In the genomic region with DNA sequence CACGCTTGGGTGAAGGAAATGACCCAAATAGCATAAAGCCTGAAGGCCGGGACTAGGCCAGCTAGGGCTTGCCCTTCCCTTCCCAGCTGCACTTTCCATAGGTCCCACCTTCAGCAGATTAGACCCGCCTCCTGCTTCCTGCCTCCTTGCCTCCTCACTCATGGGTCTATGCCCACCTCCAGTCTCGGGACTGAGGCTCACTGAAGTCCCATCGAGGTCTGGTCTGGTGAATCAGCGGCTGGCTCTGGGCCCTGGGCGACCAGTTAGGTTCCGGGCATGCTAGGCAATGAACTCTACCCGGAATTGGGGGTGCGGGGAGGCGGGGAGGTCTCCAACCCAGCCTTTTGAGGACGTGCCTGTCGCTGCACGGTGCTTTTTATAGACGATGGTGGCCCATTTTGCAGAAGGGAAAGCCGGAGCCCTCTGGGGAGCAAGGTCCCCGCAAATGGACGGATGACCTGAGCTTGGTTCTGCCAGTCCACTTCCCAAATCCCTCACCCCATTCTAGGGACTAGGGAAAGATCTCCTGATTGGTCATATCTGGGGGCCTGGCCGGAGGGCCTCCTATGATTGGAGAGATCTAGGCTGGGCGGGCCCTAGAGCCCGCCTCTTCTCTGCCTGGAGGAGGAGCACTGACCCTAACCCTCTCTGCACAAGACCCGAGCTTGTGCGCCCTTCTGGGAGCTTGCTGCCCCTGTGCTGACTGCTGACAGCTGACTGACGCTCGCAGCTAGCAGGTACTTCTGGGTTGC, we compare ENCODE assay signal across 8 mouse cellular contexts. TPM values are rescaled to one million over a fixed set of nuclear protein-coding genes. Genes with fewer than 3 reads are reported as not detected.
DNase-seq lines count a peak whose midpoint lies in the region; ATAC-seq and TF ChIP-seq lines count a peak whose summit lies in the region.

No protein-coding gene starts in this region.

- H3K27me3 ChIP-seq in forebrain, postnatal 0 days (ENCODE audit: insufficient read depth, low read length) = no peaks in the 10 kb centered on the region
- no peaks in the 10 kb centered on the region for H3K27me3 ChIP-seq in liver, embryonic 11.5 days (replicated peaks; ENCODE audit: control insufficient read depth, insufficient read depth, low read length)
- H3K27me3 ChIP-seq in midbrain, embryonic 16.5 days (ENCODE audit: control insufficient read depth, insufficient read depth, low read depth, low read length) = no peaks in the 10 kb centered on the region

- H3K4me1 ChIP-seq in bone marrow macrophage, adult 2 months (ENCODE audit: control insufficient read depth, insufficient read depth, low read length) = no peaks in the 10 kb centered on the region; the same call in none of the 2 replicates
- no peaks in the 10 kb centered on the region for H3K4me1 ChIP-seq in forebrain, postnatal 0 days (ENCODE audit: insufficient read depth)
- no peaks in the 10 kb centered on the region for H3K4me1 ChIP-seq in liver, embryonic 11.5 days (replicated peaks; ENCODE audit: control insufficient read depth, insufficient read depth, low read length)
- H3K4me1 ChIP-seq in midbrain, embryonic 16.5 days (ENCODE audit: control insufficient read depth, insufficient read depth, low read length) = no peaks in the 10 kb centered on the region

- no peaks in the 10 kb centered on the region for H3K36me3 ChIP-seq in forebrain, postnatal 0 days (ENCODE audit: insufficient read depth)
- no peaks in the 10 kb centered on the region for H3K36me3 ChIP-seq in liver, embryonic 11.5 days (ENCODE audit: control insufficient read depth, insufficient read depth, low read length)
- no peaks in the 10 kb centered on the region for H3K36me3 ChIP-seq in midbrain, embryonic 16.5 days (ENCODE audit: control insufficient read depth, insufficient read depth, low read length)

- H3K9me3 ChIP-seq in forebrain, postnatal 0 days (ENCODE audit: low read length) = no peaks in the 10 kb centered on the region
- no peaks in the 10 kb centered on the region for H3K9me3 ChIP-seq in liver, embryonic 11.5 days (ENCODE audit: control insufficient read depth, low read length)
- H3K9me3 ChIP-seq in midbrain, embryonic 16.5 days (replicated peaks; ENCODE audit: control insufficient read depth, low read length, poor library complexity, severe bottlenecking) = no peaks in the 10 kb centered on the region

- no peak for TF ChIP-seq CTCF in bone marrow macrophage, adult 2 months (IDR thresholded peaks at IDR 0.05; ENCODE audit: low read depth, low read length)
- TF ChIP-seq CTCF in forebrain, postnatal 0 days (IDR thresholded peaks at IDR 0.05; ENCODE audit: low read depth) = no peak

- WGBS in forebrain, postnatal 0 days = 14% methylated on average over 25 of the region's 25 CpGs
- WGBS in liver, embryonic 11.5 days = 5% methylated on average over 25 of the region's 25 CpGs
- 13% methylated on average over 25 of the region's 25 CpGs for WGBS in midbrain, embryonic 16.5 days

- DNase-seq in Muller cell, postnatal 12 days (ENCODE audit: inconsistent ontology term) = peak; percentile 89
- peak; percentile 39 for DNase-seq in forebrain, postnatal 0 days
- DNase-seq in induced T-regulatory cell, adult 2 months (ENCODE audit: low read depth) = peak; percentile 21
- peak; percentile 65 for DNase-seq in liver, embryonic 11.5 days (ENCODE audit: low spot score)
- peak; percentile 79 for DNase-seq in yolk sac, embryonic 10.5 days (ENCODE audit: low spot score)
- DNase-seq in right cerebral cortex, postnatal 14 days = no peak

- ATAC-seq in forebrain, postnatal 0 days = peak; percentile 96
- ATAC-seq in liver, embryonic 11.5 days (replicated peaks; ENCODE audit: low FRiP score) = peak; percentile 94
- ATAC-seq in midbrain, embryonic 16.5 days = peak; percentile 86

- peak overlapping the region; percentile 26 for H3K4me2 ChIP-seq in forebrain, postnatal 0 days (ENCODE audit: low read depth)
- peak overlapping the region; percentile 60 for H3K4me2 ChIP-seq in liver, embryonic 11.5 days
- peak overlapping the region; percentile 36 for H3K4me2 ChIP-seq in midbrain, embryonic 16.5 days (ENCODE audit: low read length)

- H3K9ac ChIP-seq in forebrain, postnatal 0 days = no peak overlapping the region
- H3K9ac ChIP-seq in liver, embryonic 11.5 days (ENCODE audit: low read depth, low read length) = 0 out of 2 replicates have a peak overlapping the region, but pooled peaks have one; percentile 15
- no peak overlapping the region for H3K9ac ChIP-seq in midbrain, embryonic 16.5 days (ENCODE audit: low read depth, low read length)

- TF ChIP-seq POLR2A in bone marrow macrophage, adult 2 months (IDR thresholded peaks at IDR 0.05; ENCODE audit: borderline replicate concordance, low read depth, low read length) = no peak

- H3K27ac ChIP-seq in bone marrow macrophage, adult 2 months (ENCODE audit: insufficient read depth, low read depth, low read length) = peak overlapping the region; percentile 11; the same call in 1 of the 2 replicates
- no peak overlapping the region for H3K27ac ChIP-seq in forebrain, postnatal 0 days (ENCODE audit: low read depth, low read length)
- H3K27ac ChIP-seq in liver, embryonic 11.5 days (ENCODE audit: low read depth, low read length) = no peak overlapping the region
- no peak overlapping the region for H3K27ac ChIP-seq in midbrain, embryonic 16.5 days (ENCODE audit: low read length)

- H3K4me3 ChIP-seq in bone marrow macrophage, adult 2 months (ENCODE audit: insufficient read depth, low read length) = peak overlapping the region; percentile 57
- 0 out of 2 replicates have a peak overlapping the region, but pooled peaks have one; percentile 11 for H3K4me3 ChIP-seq in forebrain, postnatal 0 days (ENCODE audit: low read depth, low read length)
- H3K4me3 ChIP-seq in liver, embryonic 11.5 days (ENCODE audit: low read depth, low read length) = peak overlapping the region; percentile 33
- H3K4me3 ChIP-seq in midbrain, embryonic 16.5 days (ENCODE audit: low read depth, low read length) = peak overlapping the region; percentile 23

RNA-seq across cellular contexts. Expression of a gene that starts 54.2 kb away (rescaled TPM):
- polyA plus RNA-seq in bone marrow macrophage, adult 2 months (2012; ENCODE audit: insufficient read depth, insufficient read length, missing spikeins) = 13.4 and 14.7 TPM in 2 replicates
- total RNA-seq in forebrain, postnatal 0 days (2014; rRNA removed) = 4.7 and 7.9 TPM in 2 replicates
- polyA plus RNA-seq in forebrain, postnatal 0 days (2015; fragmentation: Nextera tagmentation; extraction: Ambion mirVana) = 5.1 and 9.4 TPM in 2 replicates
- polyA plus RNA-seq in liver, embryonic 11.5 days (2014; fragmentation: Nextera tagmentation; extraction: Ambion mirVana) = 43.0 and 46.2 TPM in 2 replicates
- 5.8 and 8.1 TPM in 2 replicates for polyA plus RNA-seq in midbrain, embryonic 16.5 days (2015; fragmentation: Nextera tagmentation; extraction: Ambion mirVana)
